Mouse (Mus musculus): Measurements from ENCODE around the gene 1700012B07Rik. TPM values are rescaled to one million over a fixed set of nuclear protein-coding genes. Genes with fewer than 3 reads are reported as not detected.

Gene 1700012B07Rik
- polyA plus RNA-seq, 1 experiment, result 0.03 TPM

DNA sequence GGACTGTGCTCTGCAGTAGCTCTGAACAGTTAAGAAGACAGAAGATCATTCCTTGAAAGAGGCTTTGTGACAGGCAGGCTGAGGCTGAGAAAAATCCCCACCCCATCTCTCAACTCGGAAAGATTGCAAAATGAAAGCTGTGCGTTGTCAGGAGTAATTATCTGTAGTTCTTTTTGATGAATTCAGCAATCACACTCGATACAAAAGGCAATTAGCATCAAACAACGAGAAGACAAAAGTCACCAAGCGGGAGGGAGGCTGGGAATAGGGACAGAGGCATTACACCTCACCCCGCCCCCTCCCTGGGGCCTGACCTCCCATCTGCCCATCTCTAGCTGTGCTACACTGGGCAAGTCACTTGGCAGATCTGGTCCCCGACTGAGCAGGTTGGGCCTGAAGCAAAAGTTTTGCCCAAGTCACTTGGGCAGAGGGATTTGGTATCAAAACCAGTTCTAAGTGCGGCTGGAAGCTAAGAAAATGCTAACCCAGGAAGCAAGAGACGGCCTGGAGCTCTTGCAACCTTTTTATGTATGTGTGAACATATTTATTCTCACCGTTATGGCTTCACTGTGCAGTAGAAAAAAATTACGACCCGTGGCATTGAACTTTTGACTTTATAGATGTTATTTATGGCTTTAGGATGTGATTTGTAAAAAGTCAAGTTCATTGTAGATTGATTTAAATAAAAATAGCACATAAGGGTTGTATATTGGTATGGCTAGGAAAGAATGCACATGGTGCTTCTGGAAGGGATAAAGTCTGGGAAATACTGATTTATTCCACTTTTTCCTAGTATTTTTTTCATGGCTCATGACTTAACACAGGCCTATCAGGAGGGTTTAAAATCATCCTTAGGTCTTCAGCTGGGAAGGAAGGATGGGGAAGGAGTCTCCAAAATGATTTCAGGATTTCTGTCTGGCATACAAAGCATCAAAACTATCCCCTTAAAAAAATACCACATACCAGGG, 75.9 kb downstream of the 1700012B07Rik start:
- no peak for DNase-seq (ENCODE audit: low spot score)

DNA sequence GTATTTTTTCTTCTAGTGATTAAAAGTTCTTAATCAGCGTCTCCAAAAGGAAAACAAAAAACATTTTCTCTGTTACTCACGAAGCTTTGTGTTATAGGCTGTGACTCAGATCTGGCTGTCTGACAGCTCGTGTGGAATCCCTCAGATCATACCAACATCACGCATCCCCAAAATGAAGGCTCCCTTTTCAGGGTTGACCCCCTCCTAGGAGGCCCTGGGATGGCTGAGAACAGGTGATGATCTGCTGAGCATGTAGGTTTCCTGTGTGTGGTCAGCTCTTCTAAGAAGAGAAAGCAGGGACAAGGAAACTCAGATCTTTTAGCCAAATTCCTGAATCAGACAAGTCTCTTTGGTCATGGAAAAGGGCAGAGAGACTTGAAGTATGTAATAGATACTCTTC, 82.6 kb downstream of the 1700012B07Rik start:
- DNase-seq (ENCODE audit: low spot score), result no peak

- no peak for DNase-seq (ENCODE audit: low spot score)
Observed at GRCm38 (mm10) chr11:109737967-109738366, 89.9 kb downstream of the 1700012B07Rik start.

Other genes with a start within 250 kb of the 1700012B07Rik start
- 44.9 and 49.1 TPM in 2 replicates for gene Wipi1, start 216.1 kb downstream of the 1700012B07Rik start, polyA plus RNA-seq (2012; rRNA removed)
- 176 and 189 TPM in 2 replicates for gene Prkar1a, start 178.6 kb downstream of the 1700012B07Rik start, polyA plus RNA-seq (2012; rRNA removed)
- gene Fam20a, start 105.8 kb downstream of the 1700012B07Rik start, polyA plus RNA-seq (2012; rRNA removed), result 10.6 and 11.8 TPM in 2 replicates
- 6.7 and 6.8 TPM in 2 replicates for gene Abca8b, start 167.8 kb upstream of the 1700012B07Rik start, polyA plus RNA-seq (2012; rRNA removed)

Measured in urinary bladder, adult 2 months (tissue).